Mouse (Mus musculus) yolk sac, embryonic 10.5 days (tissue): ENCODE results near the gene Decr2.
"Not testable (repeated sequence)": the region's sequence is repeated elsewhere in the genome, so short reads cannot be mapped to it uniquely, and the experiment has no call there.

Source experiments
- DNase-seq: peaks from one replicate; pipeline ENCODE4 v3.0.0-alpha.2; 2017; ENCODE audit warnings: low spot score

The Decr2 gene

DNA sequence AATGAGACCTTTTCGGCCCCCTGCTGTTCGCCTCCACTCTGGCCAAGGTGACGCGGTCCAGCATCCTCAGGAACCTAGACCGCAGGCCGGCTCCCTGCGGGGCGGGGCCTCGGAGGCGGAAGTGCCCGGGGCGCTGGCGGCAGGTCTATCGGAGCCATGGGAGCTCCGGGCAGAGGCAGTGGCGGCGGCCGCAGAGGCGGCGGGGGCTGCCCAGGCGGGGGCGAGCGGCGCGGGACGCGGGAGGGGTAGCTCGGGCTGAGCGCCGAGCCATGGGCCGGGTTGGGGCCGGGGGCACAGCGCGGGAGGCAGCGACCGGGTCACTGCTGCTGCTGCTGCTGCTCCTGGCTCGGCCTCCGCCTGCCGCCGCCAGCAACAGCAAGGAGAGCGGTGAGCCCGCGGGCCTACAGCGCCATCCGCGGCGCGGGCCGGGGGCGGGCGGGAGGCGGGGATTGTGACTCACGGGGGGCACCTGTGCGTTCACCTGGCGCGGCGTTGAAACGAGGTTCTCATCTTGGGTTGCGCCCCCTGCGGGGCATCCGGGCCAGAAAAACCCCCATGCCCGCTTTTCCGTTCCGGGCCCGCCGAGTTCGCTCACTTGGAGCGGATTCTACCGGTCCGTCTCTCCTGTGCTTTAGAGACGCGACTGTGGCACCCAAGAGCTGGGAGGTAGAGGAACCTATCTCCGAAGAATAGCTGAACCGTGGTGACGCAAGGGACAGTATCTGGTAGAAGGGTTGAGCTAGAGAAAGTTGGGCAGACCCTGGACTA, 23.2 kb upstream of the Decr2 start, which contains the start of gene Tmem8:
Gene Tmem8 (plus strand): TSS at position 119 of the 768 bp plus-strand sequence.
- peak; percentile 83 for DNase-seq

DNA sequence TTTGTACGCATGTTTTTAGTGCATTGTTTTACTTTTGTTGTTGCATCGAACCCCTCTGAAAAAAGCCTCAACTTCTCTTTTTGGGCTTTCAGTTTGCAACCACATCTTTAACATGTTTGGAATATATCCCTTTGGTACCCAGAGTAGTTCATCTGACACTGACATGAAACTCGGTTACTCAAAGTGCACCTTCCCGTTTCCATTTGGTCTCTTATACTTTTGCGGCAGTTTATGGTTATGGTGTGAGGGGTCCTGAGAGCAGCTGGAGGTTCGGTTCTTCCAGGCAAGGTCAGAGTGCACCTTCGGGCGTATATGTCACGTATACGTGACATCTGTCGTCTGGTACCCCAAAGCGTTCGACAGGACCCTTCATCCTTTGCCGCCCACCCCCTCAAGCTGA, 22.6 kb upstream of the Decr2 start:
- no peak for DNase-seq

DNA sequence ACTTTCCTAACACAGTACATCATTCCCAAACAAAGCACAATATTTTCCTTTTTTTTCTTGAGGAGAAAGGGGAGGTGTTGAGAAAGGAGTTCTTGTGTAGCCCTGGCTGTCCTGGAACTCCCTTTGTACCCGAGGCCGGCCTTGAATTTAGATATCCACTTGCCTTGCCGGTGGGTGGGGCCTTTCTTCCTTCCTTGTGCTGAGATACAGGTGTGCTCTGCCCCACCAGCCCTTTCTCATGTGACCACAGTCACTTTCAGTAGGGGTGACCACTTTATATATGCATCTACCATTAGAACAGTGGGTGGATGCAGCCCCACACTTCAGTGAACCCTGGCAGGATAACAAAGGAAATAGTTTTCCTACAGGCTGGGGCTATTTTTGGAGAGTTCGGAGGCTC, 21.6 kb upstream of the Decr2 start:
- no peak for DNase-seq

- no peak for DNase-seq
These were observed 20.9 kb upstream of the Decr2 start for GRCm38 (mm10) chr17:26111024-26111423.

GRCm38 (mm10) chr17:26110156-26110555, 20.0 kb upstream of the Decr2 start:
- DNase-seq: no peak

DNA sequence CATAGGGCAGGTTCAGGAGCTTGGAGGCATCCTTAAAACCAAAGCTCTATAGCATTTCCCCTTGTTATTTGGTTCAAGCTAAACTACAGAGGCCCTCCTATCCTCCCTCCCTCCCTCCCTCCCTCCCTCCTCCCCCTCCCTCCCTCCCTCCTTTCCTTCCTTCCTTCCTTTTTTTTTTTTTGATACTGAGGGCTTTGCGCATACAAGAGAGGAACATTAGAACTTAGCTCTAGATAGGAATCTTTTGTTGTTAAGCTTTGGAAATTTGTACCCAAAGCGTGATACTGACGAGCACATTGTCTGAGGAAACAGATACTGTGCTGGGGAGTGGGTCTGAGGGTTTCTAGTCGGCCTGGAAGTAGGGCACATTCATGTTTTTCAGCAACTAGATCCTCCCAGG, 15.5 kb upstream of the Decr2 start:
- no peak for DNase-seq

GRCm38 (mm10) chr17:26101478-26101877, 11.3 kb upstream of the Decr2 start:
- DNase-seq: peak; percentile 63

DNA sequence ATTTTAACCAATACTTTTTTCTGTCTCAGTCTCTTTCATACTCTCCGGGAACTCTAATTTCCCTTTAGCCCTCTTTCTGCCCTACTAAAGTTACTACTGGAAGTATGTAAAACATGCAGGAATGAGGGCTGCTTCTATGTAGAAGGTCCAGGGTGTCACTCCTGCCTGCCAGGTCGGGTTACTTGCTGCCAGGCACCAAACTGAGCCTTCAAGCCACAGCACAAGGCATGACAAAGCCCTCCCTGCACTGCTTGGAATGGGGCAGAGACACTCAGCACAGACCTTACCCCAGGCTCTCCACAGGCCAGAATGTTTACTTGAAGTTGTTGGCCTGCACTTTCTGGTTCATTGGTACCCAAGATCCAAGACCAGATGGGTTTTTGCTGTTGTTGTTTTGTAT, 10.0 kb upstream of the Decr2 start:
- DNase-seq: no peak

DNA sequence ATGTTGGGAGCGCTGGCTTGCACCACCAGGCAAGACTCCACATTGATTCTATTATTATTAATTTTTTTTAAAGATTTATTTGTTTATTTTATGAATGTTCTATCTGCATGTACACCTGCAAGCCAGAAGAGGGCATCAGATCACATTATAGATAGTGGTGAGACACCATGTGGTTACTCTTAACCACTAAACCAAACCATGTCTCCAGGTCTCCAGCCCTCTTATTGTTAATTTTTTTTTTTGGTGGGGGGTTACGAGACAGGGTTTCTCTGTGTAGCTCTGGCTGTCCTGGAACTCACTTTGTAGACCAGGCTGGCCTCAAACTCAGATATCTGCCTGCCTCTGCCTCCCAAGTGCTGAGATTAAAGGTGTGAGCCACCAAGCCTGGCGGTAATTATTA, 9.2 kb upstream of the Decr2 start:
- not testable (repeated sequence) for DNase-seq

- no peak for DNase-seq
These were observed 8.3 kb upstream of the Decr2 start for GRCm38 (mm10) chr17:26098461-26098860.

DNA sequence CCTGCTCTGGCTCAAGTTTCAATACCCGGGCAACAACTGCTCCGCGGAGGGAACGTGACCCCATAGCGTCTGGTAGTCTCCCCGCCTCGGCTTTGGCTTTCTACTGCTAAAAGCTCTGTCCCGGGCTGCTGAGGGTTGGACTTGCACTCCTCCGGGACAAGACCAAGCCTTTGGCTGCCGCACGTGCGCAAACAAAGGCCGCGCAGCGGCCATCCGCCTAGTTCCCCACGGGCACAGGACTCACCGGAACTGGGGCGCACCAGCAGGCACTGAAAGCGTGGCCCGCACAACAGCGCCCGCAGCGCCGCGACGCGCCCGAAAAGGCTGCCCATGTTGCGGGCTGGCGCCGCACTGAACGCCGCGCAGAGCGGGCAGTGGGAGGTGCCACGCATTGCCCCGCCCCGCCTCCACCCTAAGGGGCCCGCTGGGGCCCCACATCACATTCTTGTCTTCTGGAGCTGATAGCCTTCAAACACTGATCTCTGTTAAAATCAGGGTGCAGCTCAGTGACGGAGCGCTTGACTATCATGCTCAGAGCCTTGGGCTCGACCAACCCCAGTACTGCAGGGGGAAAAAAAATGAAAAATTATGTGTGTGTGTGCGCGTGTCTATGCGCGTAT, 5.1 kb upstream of the Decr2 start, which contains the start of gene Nme4:
Gene Nme4 (minus strand): TSS at position 482 of the 620 bp plus-strand sequence.
- DNase-seq: peak; percentile 74

GRCm38 (mm10) chr17:26094531-26095110, 4.5 kb upstream of the Decr2 start:
- DNase-seq: no peak

- no peak for DNase-seq
These were observed 3.0 kb downstream of the Decr2 start for GRCm38 (mm10) chr17:26087059-26087564.

- no peak for DNase-seq
These were observed 9.3 kb downstream of the Decr2 start for GRCm38 (mm10) chr17:26080867-26081266.

DNA sequence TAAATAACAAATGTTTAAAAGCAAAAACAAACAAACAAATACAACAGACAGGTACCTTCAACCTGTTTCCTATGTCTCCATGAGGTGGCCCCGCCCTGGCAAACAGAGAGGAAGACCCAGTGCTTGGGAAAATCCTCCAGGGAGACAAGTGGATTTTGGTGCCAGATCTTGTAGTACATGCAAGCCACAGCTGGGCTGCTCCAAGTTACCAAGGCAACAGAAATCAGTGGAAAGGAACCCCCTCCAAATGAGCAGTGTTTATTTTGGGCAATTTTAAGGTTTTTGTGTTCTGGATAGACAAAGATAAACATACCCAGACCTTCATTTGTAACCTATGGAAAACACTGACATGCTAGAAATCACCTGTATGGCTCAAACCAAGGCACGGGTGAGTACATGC, 11.3 kb downstream of the Decr2 start:
- no peak for DNase-seq

DNA sequence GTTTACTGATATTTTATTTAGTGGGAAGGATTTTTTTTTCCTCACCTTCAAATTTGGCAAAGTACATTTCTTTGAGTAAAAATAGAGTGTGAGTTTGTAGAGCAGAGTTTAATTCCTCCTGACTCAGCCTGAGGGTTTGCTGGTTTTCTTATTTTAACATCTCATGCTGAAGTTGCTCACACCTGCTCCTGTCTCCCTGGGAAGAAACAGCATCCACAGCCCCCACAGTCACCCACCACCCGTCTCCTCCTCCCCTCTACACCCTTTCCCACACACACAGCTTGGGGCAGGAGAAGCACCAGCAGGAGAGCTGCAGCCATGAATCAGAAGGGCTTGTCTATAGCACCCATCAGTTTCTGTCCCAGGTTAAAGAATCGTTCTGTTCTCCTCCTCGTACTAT, 14.9 kb downstream of the Decr2 start:
- DNase-seq: no peak

DNA sequence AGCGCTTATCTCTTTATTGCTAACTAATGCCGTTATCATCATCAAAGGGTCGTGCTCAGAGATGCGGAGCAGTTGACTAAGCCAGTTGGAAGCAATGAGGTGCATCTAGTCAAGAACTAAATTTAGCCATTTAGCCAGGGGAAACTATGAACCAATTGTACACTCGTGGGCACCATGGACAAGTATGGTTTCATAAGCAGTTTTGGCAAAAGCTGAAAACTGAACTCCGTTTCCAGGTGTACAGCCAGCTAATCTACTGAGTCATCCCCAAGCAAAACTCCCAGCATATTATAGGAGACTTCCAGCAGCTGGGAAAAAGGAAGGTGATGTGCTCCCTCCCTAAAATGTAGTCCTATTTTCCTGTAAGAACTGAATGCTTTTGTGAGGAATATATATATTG, 20.0 kb downstream of the Decr2 start:
- DNase-seq: no peak

GRCm38 (mm10) chr17:26068831-26069739, 21.1 kb downstream of the Decr2 start, which contains the start of gene Rab11fip3:
Rab11fip3 (minus strand) TSS chr17:26069555.
- peak; percentile 90 for DNase-seq

DNA sequence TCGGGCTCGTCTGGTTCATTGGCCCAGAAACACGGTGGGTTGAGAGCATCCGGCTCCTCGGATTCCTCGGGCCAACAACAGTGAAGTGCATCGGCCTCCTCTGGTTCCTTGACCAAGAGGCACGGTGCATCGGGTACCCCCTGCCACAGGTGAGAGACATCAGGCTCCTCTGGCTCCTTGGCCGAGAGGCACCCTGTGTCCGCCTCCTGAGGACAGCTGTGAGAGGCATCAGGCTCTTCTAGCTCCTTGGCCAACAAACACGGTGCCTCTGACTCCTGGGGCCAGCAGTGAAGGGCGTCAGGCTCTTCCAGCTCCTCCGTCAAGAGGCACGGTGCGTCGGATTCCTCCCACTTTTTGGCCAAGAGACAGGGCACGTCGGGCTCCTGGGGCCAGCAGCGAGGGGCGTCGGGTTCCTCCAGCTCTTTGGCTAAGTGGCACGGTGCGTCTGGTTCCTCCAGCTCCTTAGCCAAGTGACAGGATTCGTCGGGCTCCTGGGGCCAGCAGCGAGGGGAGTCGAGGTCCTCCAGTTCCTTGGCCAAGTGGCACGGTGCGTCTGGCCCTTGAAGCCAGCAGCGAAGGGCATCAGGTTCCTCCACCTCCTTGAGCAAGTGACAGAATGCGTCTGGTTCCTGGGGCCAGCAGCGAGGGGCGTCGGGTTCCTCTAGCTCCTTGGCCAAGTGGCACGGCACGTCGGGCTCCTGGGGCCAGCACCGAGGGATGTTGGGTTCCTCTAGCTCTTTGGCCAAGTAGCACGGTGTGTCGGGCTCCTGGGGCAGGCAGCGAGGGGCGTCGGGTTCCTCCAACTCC, 21.9 kb downstream of the Decr2 start:
- DNase-seq: peak; percentile 27

GRCm38 (mm10) chr17:26066488-26067020, 23.6 kb downstream of the Decr2 start:
- no peak for DNase-seq

DNA sequence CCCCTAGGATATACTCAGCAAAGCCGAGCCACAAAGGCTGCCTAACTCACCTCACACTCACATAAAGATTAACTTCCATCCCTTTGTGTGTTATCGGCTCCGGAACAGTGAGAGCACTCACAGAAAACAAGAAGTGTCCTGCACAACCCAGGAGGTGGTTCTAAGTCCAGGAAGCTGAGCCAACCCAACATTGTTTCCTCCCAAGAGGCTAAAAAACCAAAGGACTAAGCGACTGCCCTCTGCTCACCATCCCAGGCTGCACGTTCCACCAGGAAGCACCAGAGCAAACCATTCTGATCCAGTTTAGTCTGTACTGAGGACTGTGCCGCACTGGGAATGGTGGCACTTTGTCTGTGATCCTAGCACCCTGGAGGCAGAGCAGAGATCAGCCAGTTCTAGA, 25.2 kb downstream of the Decr2 start:
- DNase-seq: peak; percentile 56
